Mouse (Mus musculus): ENCODE measurements at regions not wholly inside any gene's neighbourhood (a gene's known extent, or its start where the extent isn't known, plus 50 kb on each side); places are given as distances from the start of the nearest gene placed in this dataset.

- DNase-seq = no peak
These were observed 435.2 kb upstream of the 4930412O13Rik start for GRCm38 (mm10) chr2:9445826-9446225.

- DNase-seq = no peak
These were observed 416.6 kb upstream of the 4930412O13Rik start for GRCm38 (mm10) chr2:9464413-9464812.

GRCm38 (mm10) chr2:9464818-9465217, 416.2 kb upstream of the 4930412O13Rik start:
- DNase-seq = no peak

- no peak for DNase-seq
These were observed 413.5 kb upstream of the 4930412O13Rik start for GRCm38 (mm10) chr2:9467573-9467972.

GRCm38 (mm10) chr2:9468651-9469050, 412.4 kb upstream of the 4930412O13Rik start:
- DNase-seq = no peak

- no peak for DNase-seq
These were observed 399.2 kb upstream of the 4930412O13Rik start for GRCm38 (mm10) chr2:9481678-9482345.

GRCm38 (mm10) chr2:9487381-9487914, 393.6 kb upstream of the 4930412O13Rik start:
- no peak for DNase-seq

- no peak for DNase-seq
These were observed 387.4 kb upstream of the 4930412O13Rik start for GRCm38 (mm10) chr2:9493606-9494145.

GRCm38 (mm10) chr2:9520045-9520444, 361.0 kb upstream of the 4930412O13Rik start:
- DNase-seq = no peak

GRCm38 (mm10) chr2:9525910-9526309, 355.1 kb upstream of the 4930412O13Rik start:
- DNase-seq = no peak

GRCm38 (mm10) chr2:9535141-9535658, 345.9 kb upstream of the 4930412O13Rik start:
- DNase-seq = no peak

- DNase-seq = peak in 1 of 2 experiments; percentile 34
These were observed 333.1 kb upstream of the 4930412O13Rik start for GRCm38 (mm10) chr2:9547771-9548590.

- DNase-seq = no peak
These were observed 327.7 kb upstream of the 4930412O13Rik start for GRCm38 (mm10) chr2:9553313-9553712.

GRCm38 (mm10) chr2:9564487-9565043, 316.5 kb upstream of the 4930412O13Rik start:
- DNase-seq = no peak

- DNase-seq = no peak
These were observed 311.8 kb upstream of the 4930412O13Rik start for GRCm38 (mm10) chr2:9569220-9569619.

GRCm38 (mm10) chr2:9574196-9574595, 306.9 kb upstream of the 4930412O13Rik start:
- peak; percentile 10 to 26 for DNase-seq

- peak; percentile 12 to 40 for DNase-seq
These were observed 306.4 kb upstream of the 4930412O13Rik start for GRCm38 (mm10) chr2:9574651-9575050.

- no peak for DNase-seq
These were observed 303.2 kb upstream of the 4930412O13Rik start for GRCm38 (mm10) chr2:9577868-9578267.

- DNase-seq = no peak
These were observed 293.7 kb upstream of the 4930412O13Rik start for GRCm38 (mm10) chr2:9587389-9587788.

GRCm38 (mm10) chr2:9589200-9589599, 291.9 kb upstream of the 4930412O13Rik start:
- peak in 1 of 2 experiments; percentile 6 for DNase-seq

GRCm38 (mm10) chr2:9592531-9592930, 288.5 kb upstream of the 4930412O13Rik start:
- DNase-seq = no peak

- DNase-seq = peak; percentile 22 to 46
These were observed 287.1 kb upstream of the 4930412O13Rik start for GRCm38 (mm10) chr2:9593931-9594330.

Data from lung, adult 18-20 months (tissue).